ENCODE assay signal across 17 mouse cellular contexts in the genomic region with DNA sequence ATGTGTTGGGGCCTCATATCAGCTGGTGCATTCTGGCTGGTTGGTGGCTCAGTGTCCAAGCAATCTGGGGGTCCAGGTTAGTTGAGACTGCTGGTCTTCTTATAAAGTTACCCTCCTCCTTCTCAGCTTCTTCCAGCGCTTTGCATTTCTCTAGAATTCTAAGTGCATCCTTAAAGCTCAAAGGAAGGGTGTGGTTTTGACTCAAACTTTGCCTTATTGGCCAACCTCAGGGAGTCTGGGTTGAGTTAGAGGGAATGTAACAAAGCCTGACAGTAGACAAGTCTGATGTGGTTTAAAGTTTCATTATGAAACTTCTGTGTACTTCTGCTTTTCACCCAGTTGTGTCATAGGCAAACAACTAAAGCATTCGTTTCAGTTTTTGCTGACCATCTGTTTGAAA. TPM values are rescaled to one million over a fixed set of nuclear protein-coding genes. Genes with fewer than 3 reads are reported as not detected.
A peak's percentile ranks its signal among the peaks of the same experiment; 100 is the strongest.
DNase-seq lines count a peak whose midpoint lies in the region; ATAC-seq lines count a peak whose summit lies in the region.
"Had no signal": no experiment of that assay in that cellular context is flagged by ENCODE, and none has a peak within 500 bp of the region (broad histone marks: within the 10 kb centered on the region; RNA-seq: fewer than 3 reads in every experiment).

No protein-coding gene starts in this region.

- H3K4me3 ChIP-seq in liver, embryonic 15.5 days (replicated peaks): no peak overlapping the region
- no peak overlapping the region for H3K4me3 ChIP-seq in kidney, embryonic 14.5 days (ENCODE audit: low read length)
- H3K4me3 ChIP-seq: embryonic facial prominence, embryonic 13.5 days; heart, embryonic 12.5 days; hindbrain, embryonic 15.5 days; myocyte had no signal

- DNase-seq in liver: no peak
- peak; percentile 20 for DNase-seq in NIH3T3 (ENCODE audit: low read depth)
- peak; percentile 12 for DNase-seq in fibroblast of lung, adult 2 months (ENCODE audit: low read depth)
- no peak for DNase-seq in left cerebral cortex, adult 9 months (ENCODE audit: low spot score in 2 of 2)
- no peak for DNase-seq in frontal cortex, postnatal 36 days (ENCODE audit: low spot score in 2 of 2)
- DNase-seq: adrenal gland, postnatal 14 days; cerebellum, adult 2 months; forebrain, postnatal 0 days; kidney, postnatal 36 days; retina, postnatal 1 day had no signal

- WGBS in liver, embryonic 15.5 days (ENCODE audit: insufficient replicate concordance): 16% methylated on average over 2 of the region's 2 CpGs
- whole genome bisulfite sequencing in kidney, embryonic 14.5 days: 82% methylated on average over 2 of the region's 2 CpGs

- H3K9ac ChIP-seq in liver, embryonic 15.5 days: no peak overlapping the region
- H3K9ac ChIP-seq in kidney, embryonic 14.5 days (ENCODE audit: low read depth, low read length): no peak overlapping the region
- H3K9ac ChIP-seq: embryonic facial prominence, embryonic 13.5 days; forebrain, postnatal 0 days; heart, embryonic 12.5 days; hindbrain, embryonic 15.5 days had no signal

- ATAC-seq in liver, embryonic 15.5 days (ENCODE audit: insufficient read depth): peak; percentile 31; the same call in 1 of the 2 replicates
- ATAC-seq in neutrophil, adult 5-6 weeks (ENCODE audit: extremely low read depth, insufficient number of reproducible peaks, low FRiP score, poor library complexity, severe bottlenecking): peak; percentile 97
- ATAC-seq in kidney, embryonic 14.5 days (ENCODE audit: low FRiP score, low TSS enrichment): no peak
- ATAC-seq: forebrain, postnatal 0 days had no signal

- H3K4me1 ChIP-seq in liver, embryonic 15.5 days (replicated peaks): 0 out of 2 replicates have a peak, but pooled peaks cover 2% of the 10 kb centered on the region
- no peaks in the 10 kb centered on the region for H3K4me1 ChIP-seq in kidney, embryonic 14.5 days (ENCODE audit: control insufficient read depth, insufficient read depth, low read length)
- H3K4me1 ChIP-seq: heart, embryonic 12.5 days; hindbrain, embryonic 15.5 days had no signal

- 0 out of 2 replicates have a peak overlapping the region, but pooled peaks have one; percentile 5 for H3K4me2 ChIP-seq in liver, embryonic 15.5 days
- H3K4me2 ChIP-seq in kidney, embryonic 14.5 days (replicated peaks; ENCODE audit: low read depth, low read length): no peak overlapping the region
- H3K4me2 ChIP-seq: embryonic facial prominence, embryonic 13.5 days; heart, embryonic 12.5 days; hindbrain, embryonic 15.5 days had no signal

- no peaks in the 10 kb centered on the region for H3K36me3 ChIP-seq in liver, embryonic 15.5 days (replicated peaks)
- no peaks in the 10 kb centered on the region for H3K36me3 ChIP-seq in kidney, embryonic 14.5 days (ENCODE audit: control insufficient read depth, insufficient read depth, low read length)
- H3K36me3 ChIP-seq: embryonic facial prominence, embryonic 13.5 days; heart, embryonic 12.5 days; hindbrain, embryonic 15.5 days had no signal

- H3K9me3 ChIP-seq in liver, embryonic 15.5 days (replicated peaks): no peaks in the 10 kb centered on the region
- H3K9me3 ChIP-seq in kidney, embryonic 14.5 days (ENCODE audit: control insufficient read depth, low read length): no peaks in the 10 kb centered on the region
- H3K9me3 ChIP-seq: embryonic facial prominence, embryonic 13.5 days; heart, embryonic 12.5 days; hindbrain, embryonic 15.5 days had no signal

- 0 out of 2 replicates have a peak overlapping the region, but pooled peaks have one; percentile 6 for H3K27ac ChIP-seq in liver, embryonic 15.5 days (replicated peaks)
- H3K27ac ChIP-seq in kidney, embryonic 14.5 days (ENCODE audit: low read depth, low read length): no peak overlapping the region
- H3K27ac ChIP-seq: embryonic facial prominence, embryonic 13.5 days; hindbrain, embryonic 15.5 days had no signal

- H3K27me3 ChIP-seq in liver, embryonic 15.5 days: no peaks in the 10 kb centered on the region
- H3K27me3 ChIP-seq in kidney, embryonic 14.5 days (ENCODE audit: control insufficient read depth, insufficient read depth, low read length): no peaks in the 10 kb centered on the region
- H3K27me3 ChIP-seq: embryonic facial prominence, embryonic 13.5 days; heart, embryonic 12.5 days; hindbrain, embryonic 15.5 days had no signal

RNA-seq across cellular contexts. Expression of gene Pde3b, which starts 58.7 kb away (rescaled TPM):
- 1.8 and 2.1 TPM in 2 replicates for polyA plus RNA-seq in liver, embryonic 15.5 days (2015; fragmentation: Nextera tagmentation; extraction: Ambion mirVana)
- 46.0 and 50.6 TPM in 2 replicates for total RNA-seq in neutrophil, adult 5-6 weeks (2017)
- polyA plus RNA-seq in kidney, embryonic 14.5 days (2014; fragmentation: Nextera tagmentation; extraction: Ambion mirVana): 7.6 and 10.4 TPM in 2 replicates

Comparison
In these comparisons a context has a peak if more than half of its experiments do, and no peak if none do; other contexts are left out.
1. DNase-seq: peak in NIH3T3 (single experiment) and fibroblast of lung, adult 2 months (single experiment); none in liver (single experiment), left cerebral cortex, adult 9 months (0 of 2) and frontal cortex, postnatal 36 days (0 of 2).